Mouse (Mus musculus): ENCODE measurements around the gene Rapgef4.

Gene Rapgef4

GRCm38 (mm10) chr2:71982868-71983597, 2.0 kb downstream of the Rapgef4 start:
- DNase-seq (ENCODE audit: low spot score) = no peak

GRCm38 (mm10) chr2:71985730-71986129, 4.7 kb downstream of the Rapgef4 start:
- DNase-seq (ENCODE audit: low spot score) = no peak

- DNase-seq (ENCODE audit: low spot score) = no peak
Measured at GRCm38 (mm10) chr2:71986276-71986848, 5.3 kb downstream of the Rapgef4 start.

- no peak for DNase-seq (ENCODE audit: low spot score)
Measured at GRCm38 (mm10) chr2:71988572-71988971, 7.5 kb downstream of the Rapgef4 start.

- no peak for DNase-seq (ENCODE audit: low spot score)
Measured at GRCm38 (mm10) chr2:71992129-71992528, 11.1 kb downstream of the Rapgef4 start.

- DNase-seq (ENCODE audit: low spot score) = no peak
Measured at GRCm38 (mm10) chr2:71993729-71994423, 12.8 kb downstream of the Rapgef4 start.

- DNase-seq (ENCODE audit: low spot score) = no peak
Measured at GRCm38 (mm10) chr2:71998531-71998930, 17.5 kb downstream of the Rapgef4 start.

- no peak for DNase-seq (ENCODE audit: low spot score)
Measured at GRCm38 (mm10) chr2:72000102-72000501, 19.1 kb downstream of the Rapgef4 start.

- DNase-seq (ENCODE audit: low spot score) = no peak
Measured at GRCm38 (mm10) chr2:72002843-72003370, 21.9 kb downstream of the Rapgef4 start.

- no peak for DNase-seq (ENCODE audit: low spot score)
Measured at GRCm38 (mm10) chr2:72003756-72004525, 22.9 kb downstream of the Rapgef4 start.

- no peak for DNase-seq (ENCODE audit: low spot score)
Measured at GRCm38 (mm10) chr2:72005051-72005450, 24.0 kb downstream of the Rapgef4 start.

GRCm38 (mm10) chr2:72009446-72010218, 28.6 kb downstream of the Rapgef4 start:
- DNase-seq (ENCODE audit: low spot score) = no peak

- no peak for DNase-seq (ENCODE audit: low spot score)
Measured at GRCm38 (mm10) chr2:72015366-72015765, 34.3 kb downstream of the Rapgef4 start.

GRCm38 (mm10) chr2:72016013-72016412, 35.0 kb downstream of the Rapgef4 start:
- DNase-seq (ENCODE audit: low spot score) = no peak

- DNase-seq (ENCODE audit: low spot score) = no peak
Measured at GRCm38 (mm10) chr2:72017168-72017567, 36.1 kb downstream of the Rapgef4 start.

GRCm38 (mm10) chr2:72018736-72019135, 37.7 kb downstream of the Rapgef4 start:
- no peak for DNase-seq (ENCODE audit: low spot score)

GRCm38 (mm10) chr2:72020755-72021154, 39.7 kb downstream of the Rapgef4 start:
- DNase-seq (ENCODE audit: low spot score) = no peak

- no peak for DNase-seq (ENCODE audit: low spot score)
Measured at GRCm38 (mm10) chr2:72021440-72021839, 40.4 kb downstream of the Rapgef4 start.

- DNase-seq (ENCODE audit: low spot score) = no peak
Measured at GRCm38 (mm10) chr2:72021845-72022244, 40.8 kb downstream of the Rapgef4 start.

- no peak for DNase-seq (ENCODE audit: low spot score)
Measured at GRCm38 (mm10) chr2:72023791-72024190, 42.8 kb downstream of the Rapgef4 start.

- DNase-seq (ENCODE audit: low spot score) = no peak
Measured at GRCm38 (mm10) chr2:72025660-72026059, 44.6 kb downstream of the Rapgef4 start.
